Mouse (Mus musculus): ENCODE data around the gene Slc35a1. TPM values are rescaled to one million over a fixed set of nuclear protein-coding genes. Genes with fewer than 3 reads are reported as not detected.

The Slc35a1 gene
- polyA plus RNA-seq, 1 experiment from 2014 or later: 74.1 TPM

DNA sequence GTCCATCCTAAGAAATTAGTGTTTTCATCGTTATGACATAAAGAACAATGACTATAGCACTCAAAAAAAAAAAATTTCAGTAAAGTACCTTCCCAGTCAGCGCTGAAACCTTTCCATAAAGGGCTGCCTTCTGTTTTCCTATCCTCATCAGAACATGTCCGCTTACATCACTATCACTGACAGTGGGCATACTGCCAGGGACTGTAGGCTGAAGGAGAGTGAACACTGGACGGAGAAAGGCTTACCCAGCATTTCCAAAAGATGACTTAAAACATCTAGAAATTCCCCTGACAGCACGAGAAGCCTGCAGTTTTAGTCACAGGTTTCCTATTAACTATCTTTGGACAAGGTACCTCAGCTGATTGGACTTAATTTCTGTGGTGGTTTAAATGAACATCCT lies 13.5 kb downstream of the Slc35a1 start:
- H3K4me1 ChIP-seq (ENCODE audit: control insufficient read depth, insufficient read depth, low read length): no peaks in the 10 kb centered on the region
- H3K9me3 ChIP-seq (ENCODE audit: control insufficient read depth, low read depth, low read length): no peaks in the 10 kb centered on the region
- no peak overlapping the region for H3K9ac ChIP-seq (replicated peaks; ENCODE audit: low read depth, low read length)
- ATAC-seq (ENCODE audit: insufficient number of reproducible peaks, insufficient read depth, low FRiP score, low read depth): no peak
- H3K4me2 ChIP-seq (replicated peaks; ENCODE audit: low read depth, low read length): no peak overlapping the region
- whole genome bisulfite sequencing: 85% methylated on average over 5 of the region's 5 CpGs
- no peak overlapping the region for H3K27ac ChIP-seq (ENCODE audit: low read length)
- H3K27me3 ChIP-seq (ENCODE audit: control insufficient read depth, insufficient read depth, low read length): no peaks in the 10 kb centered on the region
- H3K4me3 ChIP-seq (ENCODE audit: low read depth, low read length): no peak overlapping the region
- peaks cover 28% of the 10 kb centered on the region for H3K36me3 ChIP-seq (ENCODE audit: control insufficient read depth, insufficient read depth, low read length)

- no peak overlapping the region for H3K27ac ChIP-seq (ENCODE audit: low read length)
- H3K4me3 ChIP-seq (ENCODE audit: low read depth, low read length): no peak overlapping the region
- H3K36me3 ChIP-seq (ENCODE audit: control insufficient read depth, insufficient read depth, low read length): peaks cover 42% of the 10 kb centered on the region
- H3K9ac ChIP-seq (replicated peaks; ENCODE audit: low read depth, low read length): no peak overlapping the region
- H3K4me1 ChIP-seq (ENCODE audit: control insufficient read depth, insufficient read depth, low read length): no peaks in the 10 kb centered on the region
- no peak overlapping the region for H3K4me2 ChIP-seq (replicated peaks; ENCODE audit: low read depth, low read length)
- WGBS: 92% methylated on average over 5 of the region's 5 CpGs
- ATAC-seq (ENCODE audit: insufficient number of reproducible peaks, insufficient read depth, low FRiP score, low read depth): no peak
- no peaks in the 10 kb centered on the region for H3K27me3 ChIP-seq (ENCODE audit: control insufficient read depth, insufficient read depth, low read length)
- H3K9me3 ChIP-seq (ENCODE audit: control insufficient read depth, low read depth, low read length): no peaks in the 10 kb centered on the region
Observed at GRCm38 (mm10) chr4:34667923-34668322, 19.3 kb downstream of the Slc35a1 start.

- 83% methylated on average over 6 of the region's 6 CpGs for WGBS
- H3K4me3 ChIP-seq (ENCODE audit: low read depth, low read length): no peak overlapping the region
- H3K9me3 ChIP-seq (ENCODE audit: control insufficient read depth, low read depth, low read length): no peaks in the 10 kb centered on the region
- no peak overlapping the region for H3K27ac ChIP-seq (ENCODE audit: low read length)
- H3K36me3 ChIP-seq (ENCODE audit: control insufficient read depth, insufficient read depth, low read length): peaks cover 33% of the 10 kb centered on the region
- no peak overlapping the region for H3K4me2 ChIP-seq (replicated peaks; ENCODE audit: low read depth, low read length)
- ATAC-seq (ENCODE audit: insufficient number of reproducible peaks, insufficient read depth, low FRiP score, low read depth): no peak
- no peaks in the 10 kb centered on the region for H3K4me1 ChIP-seq (ENCODE audit: control insufficient read depth, insufficient read depth, low read length)
- H3K9ac ChIP-seq (replicated peaks; ENCODE audit: low read depth, low read length): no peak overlapping the region
- H3K27me3 ChIP-seq (ENCODE audit: control insufficient read depth, insufficient read depth, low read length): no peaks in the 10 kb centered on the region
Observed at GRCm38 (mm10) chr4:34661927-34662326, 25.3 kb downstream of the Slc35a1 start.

GRCm38 (mm10) chr4:34661514-34661913 lies 25.7 kb downstream of the Slc35a1 start:
- H3K9me3 ChIP-seq (ENCODE audit: control insufficient read depth, low read depth, low read length): no peaks in the 10 kb centered on the region
- no peaks in the 10 kb centered on the region for H3K27me3 ChIP-seq (ENCODE audit: control insufficient read depth, insufficient read depth, low read length)
- no peak overlapping the region for H3K4me2 ChIP-seq (replicated peaks; ENCODE audit: low read depth, low read length)
- WGBS: 83% methylated on average over 2 of the region's 2 CpGs
- H3K36me3 ChIP-seq (ENCODE audit: control insufficient read depth, insufficient read depth, low read length): peaks cover 29% of the 10 kb centered on the region
- H3K4me3 ChIP-seq (ENCODE audit: low read depth, low read length): no peak overlapping the region
- no peaks in the 10 kb centered on the region for H3K4me1 ChIP-seq (ENCODE audit: control insufficient read depth, insufficient read depth, low read length)
- no peak overlapping the region for H3K9ac ChIP-seq (replicated peaks; ENCODE audit: low read depth, low read length)
- no peak for ATAC-seq (ENCODE audit: insufficient number of reproducible peaks, insufficient read depth, low FRiP score, low read depth)
- H3K27ac ChIP-seq (ENCODE audit: low read length): no peak overlapping the region

DNA sequence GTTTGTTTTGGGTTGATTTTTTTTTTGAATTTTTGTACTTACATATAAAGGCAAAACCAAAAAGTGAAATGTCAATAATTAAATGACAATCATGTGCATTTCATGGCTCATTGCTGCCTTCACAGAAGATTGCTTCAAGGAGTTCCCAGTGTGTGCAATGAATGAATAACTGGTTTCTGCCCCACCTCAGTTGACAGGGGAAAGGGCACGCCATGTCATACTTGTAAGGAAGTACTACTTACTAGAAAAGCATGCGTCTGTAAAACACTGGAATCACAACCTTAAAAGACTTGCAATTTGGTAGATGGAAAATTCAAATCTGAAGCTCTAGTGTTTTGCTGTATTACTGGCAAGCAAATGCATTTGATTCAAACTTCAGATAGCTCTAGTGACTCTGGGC lies 28.2 kb downstream of the Slc35a1 start:
- H3K27ac ChIP-seq (ENCODE audit: low read length): no peak overlapping the region
- H3K4me3 ChIP-seq (ENCODE audit: low read depth, low read length): no peak overlapping the region
- no peaks in the 10 kb centered on the region for H3K9me3 ChIP-seq (ENCODE audit: control insufficient read depth, low read depth, low read length)
- no peaks in the 10 kb centered on the region for H3K4me1 ChIP-seq (ENCODE audit: control insufficient read depth, insufficient read depth, low read length)
- H3K27me3 ChIP-seq (ENCODE audit: control insufficient read depth, insufficient read depth, low read length): no peaks in the 10 kb centered on the region
- peaks cover 38% of the 10 kb centered on the region for H3K36me3 ChIP-seq (ENCODE audit: control insufficient read depth, insufficient read depth, low read length)
- 87% methylated on average over 2 of the region's 2 CpGs for WGBS
- H3K9ac ChIP-seq (replicated peaks; ENCODE audit: low read depth, low read length): no peak overlapping the region
- ATAC-seq (ENCODE audit: insufficient number of reproducible peaks, insufficient read depth, low FRiP score, low read depth): no peak
- H3K4me2 ChIP-seq (replicated peaks; ENCODE audit: low read depth, low read length): no peak overlapping the region

- Histone ChIP-seq H3K9ac (replicated peaks; ENCODE audit: low read depth, low read length) (no peak overlapping the region), H3K4me2 (replicated peaks; ENCODE audit: low read depth, low read length) (no peak overlapping the region), H3K4me1 (ENCODE audit: control insufficient read depth, insufficient read depth, low read length) (no peaks in the 10 kb centered on the region), H3K36me3 (ENCODE audit: control insufficient read depth, insufficient read depth, low read length) (peaks cover 35% of the 10 kb centered on the region), H3K27ac (ENCODE audit: low read length) (no peak overlapping the region), H3K27me3 (ENCODE audit: control insufficient read depth, insufficient read depth, low read length) (no peaks in the 10 kb centered on the region), H3K9me3 (ENCODE audit: control insufficient read depth, low read depth, low read length) (no peaks in the 10 kb centered on the region), H3K4me3 (ENCODE audit: low read depth, low read length) (no peak overlapping the region)
- WGBS: 94% methylated on average over 10 of the region's 10 CpGs
- no peak for ATAC-seq (ENCODE audit: insufficient number of reproducible peaks, insufficient read depth, low FRiP score, low read depth)
Observed at GRCm38 (mm10) chr4:34656101-34656500, 31.1 kb downstream of the Slc35a1 start.

DNA sequence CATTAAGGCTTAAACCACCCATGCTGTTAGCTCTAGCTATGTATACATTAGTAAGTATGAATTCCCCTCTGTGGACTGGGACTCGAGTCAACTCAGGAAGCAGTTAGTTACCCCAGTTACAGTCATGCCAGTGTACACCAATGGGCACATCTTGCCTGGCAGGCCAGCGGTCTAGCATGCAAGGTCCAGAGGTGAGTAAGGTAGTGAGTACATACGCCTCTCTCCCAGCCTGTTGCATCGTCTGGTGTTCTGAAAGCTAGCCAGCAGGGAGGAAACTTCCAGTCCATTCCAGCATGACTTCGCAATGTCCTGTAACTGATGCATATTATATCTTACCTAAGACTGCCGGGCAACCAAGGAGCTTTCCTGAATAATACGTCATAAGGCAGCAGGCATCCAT lies 34.1 kb downstream of the Slc35a1 start:
- Histone ChIP-seq H3K4me2 (replicated peaks; ENCODE audit: low read depth, low read length) (no peak overlapping the region), H3K4me1 (ENCODE audit: control insufficient read depth, insufficient read depth, low read length) (no peaks in the 10 kb centered on the region), H3K9me3 (ENCODE audit: control insufficient read depth, low read depth, low read length) (no peaks in the 10 kb centered on the region), H3K27me3 (ENCODE audit: control insufficient read depth, insufficient read depth, low read length) (no peaks in the 10 kb centered on the region), H3K4me3 (ENCODE audit: low read depth, low read length) (no peak overlapping the region), H3K36me3 (ENCODE audit: control insufficient read depth, insufficient read depth, low read length) (peaks cover 28% of the 10 kb centered on the region), H3K9ac (replicated peaks; ENCODE audit: low read depth, low read length) (no peak overlapping the region), H3K27ac (ENCODE audit: low read length) (no peak overlapping the region)
- ATAC-seq (ENCODE audit: insufficient number of reproducible peaks, insufficient read depth, low FRiP score, low read depth): no peak
- 87% methylated on average over 7 of the region's 7 CpGs for WGBS

DNA sequence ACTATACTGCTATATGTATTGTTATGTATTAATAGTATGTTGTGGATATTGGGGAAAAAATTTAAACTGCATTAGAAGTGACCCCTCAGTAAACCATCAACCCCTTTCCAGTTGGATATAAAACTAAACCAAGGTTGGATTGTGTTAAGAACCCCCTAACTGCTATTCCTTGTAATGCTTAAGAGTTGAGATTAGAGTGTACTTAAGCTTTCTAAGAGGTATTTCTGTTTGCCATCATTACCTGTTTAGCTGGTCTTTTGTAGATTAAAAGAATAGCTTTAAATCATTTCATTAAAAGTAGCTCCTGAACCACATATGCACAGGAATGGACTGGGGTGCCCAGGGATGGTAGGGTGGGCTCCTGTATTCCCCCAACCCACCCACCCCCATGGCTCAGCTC lies 42.5 kb downstream of the Slc35a1 start:
- H3K27ac ChIP-seq (ENCODE audit: low read length): no peak overlapping the region
- H3K36me3 ChIP-seq (ENCODE audit: control insufficient read depth, insufficient read depth, low read length): peaks cover 21% of the 10 kb centered on the region
- H3K4me3 ChIP-seq (ENCODE audit: low read depth, low read length): no peak overlapping the region
- H3K4me2 ChIP-seq (replicated peaks; ENCODE audit: low read depth, low read length): no peak overlapping the region
- H3K4me1 ChIP-seq (ENCODE audit: control insufficient read depth, insufficient read depth, low read length): no peaks in the 10 kb centered on the region
- H3K9me3 ChIP-seq (ENCODE audit: control insufficient read depth, low read depth, low read length): no peaks in the 10 kb centered on the region
- no peak for ATAC-seq (ENCODE audit: insufficient number of reproducible peaks, insufficient read depth, low FRiP score, low read depth)
- H3K27me3 ChIP-seq (ENCODE audit: control insufficient read depth, insufficient read depth, low read length): no peaks in the 10 kb centered on the region
- no peak overlapping the region for H3K9ac ChIP-seq (replicated peaks; ENCODE audit: low read depth, low read length)

- Histone ChIP-seq H3K4me2 (replicated peaks; ENCODE audit: low read depth, low read length) (no peak overlapping the region), H3K4me3 (ENCODE audit: low read depth, low read length) (no peak overlapping the region), H3K4me1 (ENCODE audit: control insufficient read depth, insufficient read depth, low read length) (no peaks in the 10 kb centered on the region), H3K9ac (replicated peaks; ENCODE audit: low read depth, low read length) (no peak overlapping the region), H3K27me3 (ENCODE audit: control insufficient read depth, insufficient read depth, low read length) (no peaks in the 10 kb centered on the region), H3K9me3 (ENCODE audit: control insufficient read depth, low read depth, low read length) (no peaks in the 10 kb centered on the region), H3K27ac (ENCODE audit: low read length) (no peak overlapping the region), H3K36me3 (ENCODE audit: control insufficient read depth, insufficient read depth, low read length) (peaks cover 8% of the 10 kb centered on the region)
- WGBS: 94% methylated on average over 3 of the region's 3 CpGs
- ATAC-seq (ENCODE audit: insufficient number of reproducible peaks, insufficient read depth, low FRiP score, low read depth): no peak
Observed at GRCm38 (mm10) chr4:34640731-34641130, 46.5 kb downstream of the Slc35a1 start.

All from stomach, embryonic 14.5 days (tissue).